Mouse (Mus musculus): Measurements from ENCODE around the gene Akt1.

Akt1 gene

DNA sequence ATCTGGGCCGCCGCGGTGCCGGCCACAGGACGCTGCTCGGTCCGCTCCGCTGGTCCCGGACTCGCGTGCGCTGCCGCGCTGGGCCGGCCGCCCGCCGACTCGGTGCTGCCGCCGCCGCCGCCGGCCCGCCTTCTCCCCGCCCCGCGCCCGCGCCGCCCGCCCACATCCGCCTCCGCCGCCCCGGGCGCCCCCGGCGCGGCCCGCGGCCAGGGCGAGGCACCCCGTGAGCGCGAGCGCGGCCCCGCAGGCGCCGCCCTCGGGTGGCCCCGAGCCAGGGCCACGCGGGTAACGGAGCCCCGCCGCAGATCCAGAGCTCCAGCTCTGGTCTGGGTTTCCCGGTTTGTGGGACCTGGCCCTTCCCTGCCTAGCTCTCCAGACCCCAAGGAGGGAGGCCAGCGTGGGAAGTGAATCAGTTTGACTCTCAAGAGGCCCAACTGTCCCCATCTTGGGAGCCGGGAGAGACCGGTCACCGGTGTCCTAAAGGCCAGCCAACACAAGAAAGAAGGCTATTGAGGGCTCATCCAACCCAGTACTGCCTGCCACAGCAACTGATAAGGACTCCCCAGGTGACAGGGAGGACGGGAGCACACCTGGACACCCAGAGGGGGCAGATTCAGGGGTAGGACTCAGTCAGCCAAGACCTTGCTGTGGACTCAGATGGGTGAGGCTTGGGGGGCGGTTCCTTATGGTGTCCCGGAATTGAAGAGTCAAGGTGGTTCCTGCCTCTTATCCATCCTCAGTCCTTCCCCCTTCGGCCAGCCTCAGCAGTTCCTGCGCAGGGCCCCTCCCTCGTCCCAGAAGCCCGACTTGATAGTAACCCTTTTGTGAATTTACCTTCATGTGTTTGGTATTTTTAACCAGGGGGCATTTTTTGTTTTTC, at the start of gene Akt1:
Akt1 (minus strand) TSS at position 753 of the 880 bp plus-strand sequence.
- peak; percentile 56 for DNase-seq (ENCODE audit: low read depth)

GRCm38 (mm10) chr12:112724077-112724805, 49.6 kb upstream of the Akt1 start:
- peak; percentile 79 for DNase-seq (ENCODE audit: low read depth)

DNA sequence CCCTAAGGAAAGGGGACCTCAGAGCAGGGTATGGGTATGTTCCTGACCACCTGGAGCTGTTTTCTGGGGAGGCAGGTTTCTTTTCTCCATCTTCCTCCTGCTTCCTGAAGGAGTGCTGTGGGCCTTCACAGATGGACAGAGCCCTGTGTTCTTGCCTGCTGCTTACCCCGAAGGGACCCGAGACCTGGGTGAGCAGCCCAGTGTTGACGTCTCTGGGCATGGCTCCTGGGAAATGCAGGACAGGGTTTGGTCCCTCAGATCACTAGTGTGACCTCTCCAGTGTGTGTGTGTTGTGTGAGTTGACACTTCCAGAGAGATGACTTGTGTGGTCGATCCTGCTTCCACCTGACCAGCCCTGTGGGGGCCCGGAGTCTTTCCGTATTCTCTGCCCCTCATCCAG, 48.8 kb upstream of the Akt1 start:
- no peak for DNase-seq (ENCODE audit: low read depth)

GRCm38 (mm10) chr12:112723028-112723330, 48.3 kb upstream of the Akt1 start:
- no peak for DNase-seq (ENCODE audit: low read depth)

GRCm38 (mm10) chr12:112722240-112723027, 47.8 kb upstream of the Akt1 start:
- no peak for DNase-seq (ENCODE audit: low read depth)

DNA sequence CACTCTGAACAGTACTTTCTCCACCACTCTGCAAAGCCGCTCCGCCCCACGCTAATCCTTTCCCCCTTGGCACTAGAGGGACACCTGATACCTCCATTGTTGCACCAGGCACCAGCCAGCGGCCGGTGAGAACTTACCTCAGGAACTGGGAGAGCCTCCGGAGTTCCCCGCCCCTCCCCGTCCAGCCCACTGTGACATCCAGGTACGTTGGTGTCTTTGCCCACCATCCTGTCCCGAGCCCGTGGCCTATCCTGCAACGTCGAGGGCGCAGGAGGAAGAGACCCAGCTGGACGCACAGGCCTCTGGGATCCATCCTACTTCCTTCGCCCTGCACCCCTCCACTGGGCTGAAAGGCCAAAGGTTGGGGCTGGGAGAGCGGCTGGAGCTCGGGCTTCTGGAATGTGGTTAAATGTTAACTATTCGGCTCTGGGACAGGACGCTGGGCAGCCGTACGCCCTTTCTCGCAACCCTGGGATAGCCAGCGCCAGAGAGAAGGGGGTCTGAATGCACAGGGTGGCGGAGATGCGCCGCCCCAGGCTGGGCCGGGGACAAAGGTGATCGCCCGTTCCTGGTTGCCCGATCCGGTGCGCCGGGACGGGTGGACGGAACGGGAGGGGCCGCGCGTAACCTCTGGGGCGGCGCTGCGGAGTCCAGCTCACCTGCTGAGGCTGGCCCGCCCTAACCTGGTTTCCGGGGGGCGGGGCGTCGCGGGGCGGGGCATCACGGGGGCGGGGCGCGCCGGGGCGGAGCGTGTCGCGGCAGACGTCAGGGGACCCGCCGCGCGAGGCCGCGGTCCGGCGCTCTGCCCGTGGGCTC, 46.9 kb upstream of the Akt1 start:
- DNase-seq (ENCODE audit: low read depth): no peak

DNA sequence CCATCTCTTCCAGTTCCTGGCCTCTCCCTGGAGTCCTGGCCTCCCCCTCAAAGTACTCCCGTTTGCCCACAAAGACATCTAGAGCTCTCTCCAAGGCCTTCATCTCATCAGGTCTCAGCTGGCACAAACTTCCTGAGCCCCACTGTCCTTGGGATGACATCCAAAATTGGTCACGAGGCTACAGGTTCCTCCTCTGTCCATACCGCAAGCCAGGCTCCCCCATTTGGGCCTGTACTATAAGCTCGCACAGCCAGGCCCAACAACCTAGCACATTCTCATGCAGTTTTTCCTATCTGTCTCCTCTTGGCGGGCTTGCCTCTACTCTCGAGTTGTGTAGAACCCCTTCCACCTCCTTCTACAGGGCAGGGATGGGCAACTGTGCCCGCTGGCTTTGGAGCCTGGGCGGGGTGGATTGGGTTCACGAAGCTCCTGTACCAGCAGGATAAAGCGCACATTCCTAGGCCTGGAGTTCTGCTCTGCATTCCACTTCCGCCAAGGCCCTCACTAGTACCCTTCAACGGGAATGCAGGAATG, 46.3 kb upstream of the Akt1 start:
- no peak for DNase-seq (ENCODE audit: low read depth)

DNA sequence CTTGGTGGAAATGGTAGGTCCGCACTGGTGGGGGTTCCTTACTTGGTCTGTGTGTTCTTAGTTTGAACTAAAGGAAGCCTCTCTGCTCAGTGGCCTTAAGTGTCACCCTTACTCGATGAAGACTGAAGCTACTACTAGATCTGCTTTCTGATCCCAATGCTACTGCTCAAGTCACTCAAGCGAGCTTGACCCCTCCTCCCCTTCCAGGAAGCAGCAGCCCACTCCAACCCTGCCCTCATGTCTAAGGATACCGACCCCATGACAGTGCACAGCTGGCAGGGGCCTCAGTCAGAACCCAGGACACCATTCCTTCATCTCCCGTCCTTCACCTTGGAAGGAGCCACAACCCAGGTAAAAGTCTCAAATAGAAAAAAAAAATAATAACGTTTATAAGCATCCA, 45.5 kb upstream of the Akt1 start, which contains the start of gene Cep170b:
Cep170b (plus strand) TSS at position 240 of the 400 bp plus-strand sequence.
- DNase-seq (ENCODE audit: low read depth): no peak

DNA sequence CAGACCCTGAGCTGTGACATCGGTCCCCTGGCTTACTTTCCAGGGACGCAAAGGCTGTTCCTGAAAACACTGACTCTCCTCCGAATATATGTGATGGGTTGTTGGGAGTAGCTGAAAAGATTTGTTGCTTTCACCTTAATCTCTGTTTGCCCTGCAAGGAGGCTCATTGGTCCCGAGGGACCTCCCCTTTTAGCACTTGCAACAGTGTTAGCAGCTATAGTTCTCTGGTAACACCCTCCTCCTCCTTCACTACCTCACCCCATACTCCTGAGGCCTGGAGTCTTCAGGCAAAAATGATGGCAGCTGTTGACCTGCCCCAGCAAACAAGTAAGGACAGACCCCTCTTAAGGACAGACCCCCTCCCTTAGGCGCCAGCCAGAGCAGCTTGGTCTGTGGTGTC, 44.3 kb upstream of the Akt1 start:
- no peak for DNase-seq (ENCODE audit: low read depth)

- peak; percentile 53 for DNase-seq (ENCODE audit: low read depth)
Measured at GRCm38 (mm10) chr12:112717140-112717539, 42.5 kb upstream of the Akt1 start.

DNA sequence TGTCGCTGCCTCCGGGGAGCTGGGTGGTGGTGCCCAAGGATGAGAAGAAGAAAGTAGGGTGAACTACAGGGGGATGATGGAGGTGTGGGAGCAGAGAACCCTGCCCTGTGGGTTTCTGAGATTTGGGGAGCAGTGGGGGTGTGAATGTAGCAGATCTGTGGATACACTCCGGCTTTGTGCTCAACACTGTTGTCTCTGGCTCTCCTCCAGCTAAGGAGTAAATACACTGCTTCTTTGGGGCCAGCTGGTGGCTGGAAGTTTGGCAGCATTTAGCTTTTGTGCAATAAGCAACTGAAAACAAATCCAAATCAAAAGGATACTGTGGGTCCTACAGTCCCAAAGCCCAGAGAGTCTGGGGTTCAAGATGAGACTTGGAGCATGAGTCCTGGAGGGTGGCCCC, 39.3 kb upstream of the Akt1 start:
- no peak for DNase-seq (ENCODE audit: low read depth)

GRCm38 (mm10) chr12:112707573-112707869, 32.8 kb upstream of the Akt1 start:
- DNase-seq (ENCODE audit: low read depth): no peak

DNA sequence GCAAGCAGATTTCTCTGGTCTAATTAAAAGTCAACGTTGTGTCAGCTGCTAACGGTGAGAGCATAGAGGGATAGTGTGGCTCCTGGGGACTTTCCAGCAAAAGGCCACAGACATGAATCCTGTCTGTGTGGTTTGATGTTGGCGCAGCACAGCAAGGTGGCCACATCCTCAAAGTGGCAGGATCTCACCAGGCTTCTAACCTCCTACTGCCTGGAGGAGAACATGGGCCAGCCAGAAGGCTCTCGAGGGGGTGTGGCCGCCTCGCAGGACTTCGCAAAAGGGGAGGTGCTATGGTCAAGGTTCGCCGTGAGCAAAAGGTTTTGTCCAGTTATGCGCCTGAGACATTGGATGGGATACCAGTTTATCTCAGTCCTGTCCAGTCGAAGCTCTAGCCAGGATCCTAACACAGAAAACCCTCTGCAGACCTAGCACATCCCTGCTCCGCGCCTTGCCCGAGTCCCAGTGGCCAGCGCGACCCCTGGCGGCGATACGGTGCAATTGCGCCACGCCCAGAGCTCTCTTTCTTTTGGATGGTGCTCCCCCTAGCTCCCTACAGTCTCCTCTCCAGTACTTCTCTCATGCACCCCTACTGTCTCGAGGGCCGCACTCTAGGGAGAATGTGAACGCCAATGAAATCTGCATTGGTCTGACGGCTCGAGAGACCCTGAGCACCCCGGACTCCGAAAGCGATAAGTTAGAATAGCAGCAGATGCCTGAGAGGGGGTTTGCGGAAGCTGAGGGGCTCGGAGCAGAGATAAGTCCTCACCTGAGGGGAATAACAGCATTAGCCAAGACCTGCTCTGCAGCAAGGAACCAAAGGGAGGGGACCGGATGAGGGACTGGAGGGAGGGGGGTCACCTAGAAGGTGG, 32.3 kb upstream of the Akt1 start:
- DNase-seq (ENCODE audit: low read depth): peak; percentile 57

DNA sequence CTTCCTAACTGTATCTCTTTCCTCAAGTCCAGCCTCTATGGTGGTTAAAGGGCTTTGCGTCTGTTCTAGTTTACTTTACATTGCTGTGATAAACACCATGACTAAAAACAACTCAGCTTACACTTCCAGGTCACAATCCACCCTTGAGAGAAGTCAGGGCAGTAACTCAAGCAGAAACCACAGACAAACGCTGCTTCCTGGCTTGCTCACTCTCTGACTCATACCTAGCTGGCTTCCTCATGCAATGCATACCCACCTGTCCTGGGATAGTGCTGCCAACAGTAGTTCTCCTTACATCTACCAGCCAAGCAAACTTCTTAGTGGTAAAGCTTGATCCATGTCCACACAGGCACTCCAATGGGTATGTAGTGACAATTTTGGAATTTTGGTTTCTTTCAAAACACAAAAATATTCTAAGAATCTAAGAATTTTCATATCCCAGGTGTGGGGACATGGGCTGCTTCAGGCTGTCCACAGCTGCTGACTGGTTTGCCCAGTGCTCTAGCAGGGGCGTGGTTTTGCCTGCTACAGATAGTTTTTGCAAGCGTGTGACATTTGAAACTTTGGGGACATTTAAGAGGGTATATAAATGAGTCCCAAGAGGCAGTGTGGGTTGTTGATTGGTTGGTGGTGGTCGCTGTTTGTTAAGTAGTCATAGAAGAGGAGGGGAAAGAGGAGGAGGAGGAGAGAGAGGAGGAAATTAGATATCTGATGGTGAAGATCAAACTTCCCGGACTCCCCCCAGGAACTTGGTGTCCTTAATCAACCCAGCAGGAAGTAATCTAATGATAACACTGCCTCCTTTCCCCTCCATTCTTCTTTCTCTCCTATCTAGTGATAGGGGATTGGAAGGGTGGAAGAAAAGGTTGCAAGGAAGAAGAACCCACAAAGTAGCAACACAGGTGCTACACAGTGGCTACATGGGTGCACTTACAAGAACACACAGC, 28.0 kb upstream of the Akt1 start:
- no peak for DNase-seq (ENCODE audit: low read depth)

- no peak for DNase-seq (ENCODE audit: low read depth)
Measured at GRCm38 (mm10) chr12:112700522-112700921, 25.8 kb upstream of the Akt1 start.

DNA sequence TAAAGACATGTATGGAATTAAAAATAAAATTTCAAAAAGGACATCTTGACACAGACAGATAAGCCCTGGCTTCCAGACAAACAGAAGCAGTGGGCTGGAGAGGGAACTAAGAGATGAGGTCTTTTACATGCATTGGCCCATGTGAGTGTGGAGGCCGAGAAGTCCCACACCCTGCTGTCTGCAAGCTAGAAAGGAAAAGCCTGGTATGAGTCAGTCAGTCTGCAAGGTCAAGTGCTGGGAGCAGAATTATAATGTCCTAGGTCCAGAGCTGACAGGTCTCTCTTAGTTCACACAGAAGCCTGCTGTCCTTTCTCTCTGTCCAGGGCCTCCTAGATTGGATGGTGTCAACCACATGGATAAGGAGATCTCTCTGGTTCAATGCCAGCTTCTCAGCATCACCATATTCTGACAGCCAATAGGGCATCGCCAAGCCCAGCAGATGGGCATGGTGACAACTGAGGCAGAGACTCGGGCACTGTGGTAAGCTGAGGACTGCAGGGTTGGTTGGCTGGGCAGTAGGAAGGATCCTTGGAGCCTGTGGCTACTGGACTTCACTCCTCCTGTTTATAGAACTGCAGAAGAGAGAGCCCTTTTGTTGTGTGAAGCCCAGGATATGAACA, 22.2 kb upstream of the Akt1 start:
- DNase-seq (ENCODE audit: low read depth): no peak

DNA sequence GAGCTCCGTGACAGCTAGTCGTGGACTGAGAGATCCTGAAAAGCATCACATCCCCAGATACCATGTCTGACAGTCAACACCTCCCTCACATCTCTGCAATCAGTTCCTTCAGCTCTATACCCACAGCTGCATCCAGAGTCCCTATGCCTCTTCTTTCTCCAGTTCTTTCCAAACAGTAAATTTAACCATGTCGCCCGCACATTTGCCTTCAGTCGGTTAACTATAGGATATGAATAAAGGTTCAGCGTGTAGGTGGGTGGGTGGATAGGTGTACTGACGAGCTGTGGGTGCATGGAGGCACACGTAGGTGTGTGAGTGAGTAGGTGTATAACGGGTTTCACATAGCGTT, 19.4 kb upstream of the Akt1 start:
- no peak for DNase-seq (ENCODE audit: low read depth)

- peak; percentile 86 for DNase-seq (ENCODE audit: low read depth)
Measured at GRCm38 (mm10) chr12:112693185-112694126, 18.8 kb upstream of the Akt1 start.

Measured in c-Kit-positive CD71-negative TER-119-negative erythroid progenitor cells, embryonic 14.5 days (primary cell).